Mouse (Mus musculus): ENCODE results near the gene Olfr1355. TPM values are rescaled to one million over a fixed set of nuclear protein-coding genes. Genes with fewer than 3 reads are reported as not detected.

Olfr1355 gene
- not detected for polyA plus RNA-seq (2017; shearing (Covaris generic))

GRCm38 (mm10) chr10:78875240-78875639 lies at the start of gene Olfr1355:
Gene Olfr1355, plus strand, starts transcription at chr10:78875540.

GRCm38 (mm10) chr10:78852066-78852465 lies 23.3 kb upstream of the Olfr1355 start, which contains the start of gene Olfr1356:
Gene Olfr1356, minus strand, starts transcription at chr10:78852166.

GRCm38 (mm10) chr10:78912871-78913270 lies 37.5 kb downstream of the Olfr1355 start, which contains the start of gene Olfr1354:
Gene Olfr1354, plus strand, starts transcription at chr10:78913171.

Other genes with a start within 250 kb of the Olfr1355 start
- not detected for gene Casp14, start 157.2 kb upstream of the Olfr1355 start, polyA plus RNA-seq (2017; shearing (Covaris generic))
- gene Ccdc105, start 122.5 kb upstream of the Olfr1355 start, polyA plus RNA-seq (2017; shearing (Covaris generic)) = not detected
- gene Slc1a6, start 95.0 kb upstream of the Olfr1355 start, polyA plus RNA-seq (2017; shearing (Covaris generic)) = not detected
- gene Olfr1356, start 23.4 kb upstream of the Olfr1355 start, polyA plus RNA-seq (2017; shearing (Covaris generic)) = not detected
- gene Olfr1354, start 37.6 kb downstream of the Olfr1355 start, polyA plus RNA-seq (2017; shearing (Covaris generic)) = not detected
- gene Olfr8, start 75.1 kb downstream of the Olfr1355 start, polyA plus RNA-seq (2017; shearing (Covaris generic)) = not detected
- gene Olfr1353, start 87.8 kb downstream of the Olfr1355 start, polyA plus RNA-seq (2017; shearing (Covaris generic)) = not detected
- not detected for gene Olfr1352, start 105.5 kb downstream of the Olfr1355 start, polyA plus RNA-seq (2017; shearing (Covaris generic))
- not detected for gene Olfr1351, start 136.9 kb downstream of the Olfr1355 start, polyA plus RNA-seq (2017; shearing (Covaris generic))
- not detected for gene Olfr57, start 153.2 kb downstream of the Olfr1355 start, polyA plus RNA-seq (2017; shearing (Covaris generic))
- gene 2610008E11Rik, start 222.1 kb downstream of the Olfr1355 start, polyA plus RNA-seq (2017; shearing (Covaris generic)) = 33.9 TPM